Mouse (Mus musculus) v-Abl transformed pro-B cells (cell line): ENCODE measurements around the gene Olfr716.
"Not testable (repeated sequence)": the region's sequence is repeated elsewhere in the genome, so short reads cannot be mapped to it uniquely, and the experiment has no call there.

Experiments
- in situ Hi-C, 2 experiments: fragments of 400-800 bp; cut with MboI; formaldehyde crosslinking; loops; one replicate each; pipeline ENCODE4 v1.15.1; 2025; ENCODE audit not compliant: unreplicated experiment in 2 of 2

Olfr716 gene

GRCm38 (mm10) chr7:107138027-107138426 is at the start of gene Olfr716:
Gene Olfr716, plus strand, starts transcription at chr7:107138327.
- in situ Hi-C loops, result not testable (repeated sequence)

- in situ Hi-C loops, result no loop called here
Observed at GRCm38 (mm10) chr7:107092920-107093319, 45.2 kb upstream of the Olfr716 start, which contains the start of gene Olfr17. Gene Olfr17, plus strand, starts transcription at chr7:107093220.

GRCm38 (mm10) chr7:107110269-107110668 is 27.9 kb upstream of the Olfr716 start, which contains the start of gene Olfr715b:
Gene Olfr715b, minus strand, starts transcription at chr7:107110369.
- in situ Hi-C loops, result not testable (repeated sequence)

GRCm38 (mm10) chr7:107130983-107131382 is 7.1 kb upstream of the Olfr716 start, which contains the start of gene Olfr715:
Gene Olfr715, minus strand, starts transcription at chr7:107131083.
- in situ Hi-C loops, result not testable (repeated sequence)

GRCm38 (mm10) chr7:107166690-107167089 is 28.6 kb downstream of the Olfr716 start, which contains the start of gene Nlrp14:
Gene Nlrp14, plus strand, starts transcription at chr7:107166990.
- in situ Hi-C loops, result no loop called here

- in situ Hi-C loops, result no loop called here
Observed at GRCm38 (mm10) chr7:107180406-107180805, 42.3 kb downstream of the Olfr716 start.
